Mouse (Mus musculus) intestine, postnatal 0 days (tissue): Measurements from ENCODE around the gene Pdk2. TPM values are rescaled to one million over a fixed set of nuclear protein-coding genes. Genes with fewer than 3 reads are reported as not detected.
A peak's percentile ranks its signal among the peaks of the same experiment; 100 is the strongest.

Source experiments
- ATAC-seq: fragments of 200-750 bp; cut with Nextera tagmentation; 2 replicates; pipeline ENCODE4 v1.8.0; 2017; ENCODE audit warnings: mild to moderate bottlenecking, moderate TSS enrichment, moderate library complexity
- H3K27ac ChIP-seq: fragments of 300-500 bp; sonication (generic); 2 replicates; pipeline ENCODE4 v1.5.1; 2014; ENCODE audit warnings: mild to moderate bottlenecking, low read depth, low read length, moderate library complexity
- H3K27me3 ChIP-seq: fragments of 300-500 bp; sonication (generic); replicated peaks from 2 replicates; pipeline ENCODE4 v1.6.1; 2014; ENCODE audit warnings: low read length, mixed read lengths; ENCODE audit not compliant: control insufficient read depth, insufficient read depth
- H3K36me3 ChIP-seq: fragments of 300-500 bp; sonication (generic); 2 replicates; pipeline ENCODE4 v1.6.1; 2014; ENCODE audit warnings: mild to moderate bottlenecking, moderate library complexity; ENCODE audit not compliant: control insufficient read depth, insufficient read depth
- H3K4me1 ChIP-seq: fragments of 300-500 bp; sonication (generic); replicated peaks from 2 replicates; pipeline ENCODE4 v1.6.1; 2014; ENCODE audit warnings: antibody characterized with exemption, low read length, mixed read lengths; ENCODE audit not compliant: control insufficient read depth, insufficient read depth
- H3K4me2 ChIP-seq: fragments of 300-500 bp; sonication (generic); replicated peaks from 2 replicates; pipeline ENCODE4 v1.6.1; 2014; ENCODE audit warnings: low read depth, mild to moderate bottlenecking, moderate library complexity
- H3K4me3 ChIP-seq: fragments of 300-500 bp; sonication (generic); 2 replicates; pipeline ENCODE4 v1.5.1; 2014; ENCODE audit warnings: low read depth, low read length
- H3K9ac ChIP-seq: fragments of 300-500 bp; sonication (generic); 2 replicates; pipeline ENCODE4 v1.6.1; 2014; ENCODE audit warnings: mild to moderate bottlenecking, low read depth, low read length
- H3K9me3 ChIP-seq: fragments of 300-500 bp; sonication (generic); 2 replicates; pipeline ENCODE4 v1.6.1; 2016; ENCODE audit warnings: mixed run types; ENCODE audit not compliant: control insufficient read depth
- CTCF ChIP-seq: sonication (generic); IDR thresholded peaks from 2 replicates; pipeline ENCODE4 v1.5.1; 2016; ENCODE audit warnings: low read depth, mild to moderate bottlenecking, control low read depth, antibody characterized with exemption, moderate library complexity
- WGBS: fragments of 180-500 bp; shearing (Covaris S2); extraction: QIAGEN DNeasy Blood & Tissue Kit; methylation state at CpG from one replicate; pipeline ENCODE4 v1.1.7; 2014; 5-methylcytosine and 5-hydroxymethylcytosine counted together
- polyA plus RNA-seq: library from polyadenylated mRNA; unstranded; fragments of >200 nt; fragmentation: Nextera tagmentation; extraction: Ambion mirVana; gene quantifications from 2 replicates; pipeline ENCODE4 v1.2.1, GENCODE M21; 2015

The Pdk2 gene
- polyA plus RNA-seq, 1 experiment from 2014 or later: 57.4 TPM

GRCm38 (mm10) chr11:95004136-95004936 is 36.8 kb downstream of the Pdk2 start:
- no peak for ATAC-seq
- H3K9me3 ChIP-seq: no peaks in the 10 kb centered on the region
- H3K27me3 ChIP-seq: no peaks in the 10 kb centered on the region
- TF ChIP-seq CTCF: no peak
- WGBS: 77% methylated on average over 12 of the region's 12 CpGs
- peaks cover 8% of the 10 kb centered on the region for H3K4me1 ChIP-seq
- peaks cover 55% of the 10 kb centered on the region for H3K36me3 ChIP-seq
- H3K27ac ChIP-seq: peak overlapping the region; percentile 15; the same call in 1 of the 2 replicates
- no peak overlapping the region for H3K4me2 ChIP-seq
- no peak overlapping the region for H3K9ac ChIP-seq
- no peak overlapping the region for H3K4me3 ChIP-seq

- Histone ChIP-seq H3K27ac (no peak overlapping the region), H3K9ac (no peak overlapping the region), H3K9me3 (no peaks in the 10 kb centered on the region), H3K36me3 (peaks cover 65% of the 10 kb centered on the region), H3K4me2 (no peak overlapping the region), H3K4me1 (peaks cover 5% of the 10 kb centered on the region), H3K27me3 (no peaks in the 10 kb centered on the region), H3K4me3 (no peak overlapping the region)
- 95% methylated on average over 8 of the region's 8 CpGs for WGBS
- no peak for ATAC-seq
- no peak for TF ChIP-seq CTCF
Measured at GRCm38 (mm10) chr11:95002705-95003104, 38.4 kb downstream of the Pdk2 start.

GRCm38 (mm10) chr11:95001584-95002347 is 39.4 kb downstream of the Pdk2 start:
- Histone ChIP-seq H3K36me3 (peaks cover 71% of the 10 kb centered on the region), H3K9ac (no peak overlapping the region), H3K4me3 (no peak overlapping the region), H3K27ac (no peak overlapping the region), H3K27me3 (no peaks in the 10 kb centered on the region), H3K4me2 (no peak overlapping the region), H3K4me1 (peaks cover 1% of the 10 kb centered on the region; the same call in 1 of the 2 replicates), H3K9me3 (no peaks in the 10 kb centered on the region)
- 88% methylated on average over 21 of the region's 21 CpGs for WGBS
- no peak for TF ChIP-seq CTCF
- ATAC-seq: no peak

- Histone ChIP-seq H3K4me2 (no peak overlapping the region), H3K4me3 (no peak overlapping the region), H3K36me3 (peaks cover 78% of the 10 kb centered on the region), H3K9ac (no peak overlapping the region), H3K4me1 (peaks cover 8% of the 10 kb centered on the region; the same call in 1 of the 2 replicates), H3K27me3 (no peaks in the 10 kb centered on the region), H3K27ac (no peak overlapping the region), H3K9me3 (no peaks in the 10 kb centered on the region)
- peak; percentile 97 for TF ChIP-seq CTCF
- 6% methylated on average over 8 of the region's 8 CpGs for WGBS
- ATAC-seq: 0 out of 2 replicates have a peak, but pooled peaks have one; percentile 4
Measured at GRCm38 (mm10) chr11:95001058-95001457, 40.1 kb downstream of the Pdk2 start.

GRCm38 (mm10) chr11:95000548-95000947 is 40.6 kb downstream of the Pdk2 start:
- no peak for TF ChIP-seq CTCF
- Histone ChIP-seq H3K9me3 (no peaks in the 10 kb centered on the region), H3K27me3 (no peaks in the 10 kb centered on the region), H3K36me3 (peaks cover 77% of the 10 kb centered on the region), H3K27ac (no peak overlapping the region), H3K9ac (no peak overlapping the region), H3K4me2 (no peak overlapping the region), H3K4me3 (no peak overlapping the region), H3K4me1 (peaks cover 13% of the 10 kb centered on the region; the same call in 1 of the 2 replicates)
- WGBS: 34% methylated on average over 4 of the region's 4 CpGs
- no peak for ATAC-seq

GRCm38 (mm10) chr11:95000128-95000527 is 41.0 kb downstream of the Pdk2 start:
- TF ChIP-seq CTCF: no peak
- Histone ChIP-seq H3K27me3 (no peaks in the 10 kb centered on the region), H3K27ac (no peak overlapping the region), H3K4me2 (no peak overlapping the region), H3K36me3 (peaks cover 73% of the 10 kb centered on the region), H3K4me3 (no peak overlapping the region), H3K4me1 (peaks cover 15% of the 10 kb centered on the region; the same call in 1 of the 2 replicates), H3K9me3 (no peaks in the 10 kb centered on the region), H3K9ac (no peak overlapping the region)
- ATAC-seq: no peak
- WGBS: 80% methylated on average over 8 of the region's 8 CpGs
